Mouse (Mus musculus): Measurements from ENCODE around the gene Arl5c. TPM values are rescaled to one million over a fixed set of nuclear protein-coding genes. Genes with fewer than 3 reads are reported as not detected.

Gene Arl5c
- total RNA-seq, 2 experiments from 2014 or later, result 0.26 TPM; not detected in 1

Small RNA genes lying within 50 kb of the gene (microRNA-seq; reads per million reads assigned to microRNA genes)
- gene Gm22461 (not detected), gene Gm27597 (not detected)

Other genes starting within 250 kb of the Arl5c start
- 1 to 10 TPM; 5.2 to 5.9 TPM for gene Cwc25, start 229.6 kb downstream of the Arl5c start, total RNA-seq (2021)
- not detected for gene 1700001P01Rik, start 220.3 kb downstream of the Arl5c start, total RNA-seq (2021)
- 100 to 1,000 TPM; 426 to 450 TPM for gene Rpl23, start 213.7 kb downstream of the Arl5c start, total RNA-seq (2021)
- 10 to 100 TPM; 10.0 to 19.2 TPM for gene Lasp1, start 197.2 kb downstream of the Arl5c start, total RNA-seq (2021)
- under 1 TPM; 0.19 to 0.34 TPM for gene B230217C12Rik, start 155.4 kb downstream of the Arl5c start, total RNA-seq (2021)
- gene Fbxo47, start 112.0 kb downstream of the Arl5c start, total RNA-seq (2021), result under 1 TPM; 0.16 to 0.38 TPM
- gene Plxdc1, start 9.7 kb downstream of the Arl5c start, total RNA-seq (2021), result 1 to 10 TPM; 2.1 to 2.6 TPM
- gene Cacnb1, start 26.9 kb upstream of the Arl5c start, total RNA-seq (2021), result 100 to 1,000 TPM; 167 to 198 TPM
- gene Rpl19, start 30.5 kb upstream of the Arl5c start, total RNA-seq (2021), result 100 to 1,000 TPM; 457 to 462 TPM
- under 1 TPM; 0.14 to 0.16 TPM for gene Stac2, start 57.3 kb upstream of the Arl5c start, total RNA-seq (2021)
- gene Fbxl20, start 154.2 kb upstream of the Arl5c start, total RNA-seq (2021), result 1 to 10 TPM; 8.9 to 9.3 TPM
- gene Med1, start 197.1 kb upstream of the Arl5c start, total RNA-seq (2021), result 10 to 100 TPM; 24.5 to 25.3 TPM
- 10 to 100 TPM; 11.9 to 13.5 TPM for gene Cdk12, start 206.9 kb upstream of the Arl5c start, total RNA-seq (2021)